Mouse (Mus musculus): ENCODE measurements at regions not wholly inside any gene's neighbourhood (a gene's known extent, or its start where the extent isn't known, plus 50 kb on each side); places are given as distances from the start of the nearest gene placed in this dataset.

DNA sequence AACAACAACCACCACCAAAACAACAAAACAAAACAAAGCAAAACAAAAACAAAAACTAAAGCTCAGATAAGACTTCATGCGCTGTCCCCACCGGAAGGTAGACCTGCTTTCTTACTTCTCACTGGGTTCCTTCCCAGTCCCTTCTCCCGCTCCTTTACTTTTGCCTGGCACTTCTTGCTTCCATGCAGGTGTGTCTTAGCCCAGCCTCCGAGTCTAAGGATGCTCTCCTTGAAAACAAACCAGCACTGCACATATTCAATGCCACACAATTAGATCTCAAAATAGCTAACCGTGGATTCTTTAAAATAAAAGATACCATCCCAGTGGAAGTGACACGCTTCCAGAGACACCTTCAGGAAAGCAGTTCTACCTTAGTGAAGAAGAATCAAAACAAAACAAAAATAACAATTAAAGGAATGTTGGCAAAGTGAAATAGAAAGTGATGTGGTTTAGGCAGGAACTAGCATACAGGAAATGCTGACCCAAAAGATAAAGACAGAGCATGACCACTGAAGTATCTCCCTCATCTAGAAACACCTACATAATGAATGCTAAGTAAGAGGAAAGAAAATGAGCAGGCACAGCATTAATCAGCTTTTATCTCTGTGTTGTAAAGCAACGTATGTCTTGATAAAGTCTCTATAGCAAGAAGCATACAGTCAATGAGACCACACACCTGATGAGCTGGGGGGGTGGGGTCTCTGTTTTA lies 358.5 kb upstream of the Id2 start:
- in situ Hi-C loops (cut with MboI; ENCODE audit: low sequenced_read_pairs in 2 of 2, unreplicated experiment in 2 of 2), result no loop called here
- Histone ChIP-seq H3K4me3 (ENCODE audit: insufficient read depth in 1 of 2, low read depth in 1 of 2, low read length in 2 of 2, poor library complexity in 1 of 2, severe bottlenecking in 1 of 2) (no peak overlapping the region), H3K9ac (ENCODE audit: insufficient read depth, low read depth, low read length, poor library complexity, severe bottlenecking) (no peak overlapping the region), H3K36me3 (ENCODE audit: control insufficient read depth, insufficient read depth, low read length, poor library complexity, severe bottlenecking) (no peaks in the 10 kb centered on the region), H3K9me3 (ENCODE audit: control insufficient read depth, insufficient read depth, low read depth, low read length) (no peaks in the 10 kb centered on the region), H3K4me1 (ENCODE audit: control insufficient read depth in 2 of 2, insufficient read depth in 2 of 2, low read length in 2 of 2, poor library complexity in 1 of 2) (no peaks in the 10 kb centered on the region), H3K27ac (ENCODE audit: insufficient read depth, low read depth, low read length, poor library complexity, severe bottlenecking) (no peak overlapping the region)
- DNase-seq (ENCODE audit: low read depth, low spot score), result no peak
- no peak for TF ChIP-seq ZC3H11A (IDR thresholded peaks at IDR 0.05; ENCODE audit: borderline replicate concordance, low read depth, low read length)
- no peak for TF ChIP-seq ZNF384 (IDR thresholded peaks at IDR 0.05; ENCODE audit: low read depth, low read length)
- TF ChIP-seq HCFC1 (IDR thresholded peaks at IDR 0.05; ENCODE audit: borderline replicate concordance, insufficient read depth, low read length), result no peak
- TF ChIP-seq CHD2 (IDR thresholded peaks at IDR 0.05; ENCODE audit: low read depth, low read length), result no peak
- TF ChIP-seq MAFK (IDR thresholded peaks at IDR 0.05; ENCODE audit: insufficient read depth, low read depth, low read length), result no peak

- TF ChIP-seq MAFK (IDR thresholded peaks at IDR 0.05; ENCODE audit: insufficient read depth, low read depth, low read length) (no peak), HCFC1 (IDR thresholded peaks at IDR 0.05; ENCODE audit: borderline replicate concordance, insufficient read depth, low read length) (no peak), CHD2 (IDR thresholded peaks at IDR 0.05; ENCODE audit: low read depth, low read length) (no peak), ZC3H11A (IDR thresholded peaks at IDR 0.05; ENCODE audit: borderline replicate concordance, low read depth, low read length) (no peak), ZNF384 (IDR thresholded peaks at IDR 0.05; ENCODE audit: low read depth, low read length) (no peak)
- no peaks in the 10 kb centered on the region for H3K9me3 ChIP-seq (ENCODE audit: control insufficient read depth, insufficient read depth, low read depth, low read length)
- H3K4me3 ChIP-seq (ENCODE audit: insufficient read depth in 1 of 2, low read depth in 1 of 2, low read length in 2 of 2, poor library complexity in 1 of 2, severe bottlenecking in 1 of 2), result no peak overlapping the region
- no peaks in the 10 kb centered on the region for H3K4me1 ChIP-seq (ENCODE audit: control insufficient read depth in 2 of 2, insufficient read depth in 2 of 2, low read length in 2 of 2, poor library complexity in 1 of 2)
- H3K27ac ChIP-seq (ENCODE audit: insufficient read depth, low read depth, low read length, poor library complexity, severe bottlenecking), result no peak overlapping the region
- H3K9ac ChIP-seq (ENCODE audit: insufficient read depth, low read depth, low read length, poor library complexity, severe bottlenecking), result no peak overlapping the region
- in situ Hi-C loops (cut with MboI; ENCODE audit: low sequenced_read_pairs in 2 of 2, unreplicated experiment in 2 of 2), result no loop called here
- H3K36me3 ChIP-seq (ENCODE audit: control insufficient read depth, insufficient read depth, low read length, poor library complexity, severe bottlenecking), result no peaks in the 10 kb centered on the region
- DNase-seq (ENCODE audit: low read depth, low spot score), result no peak
Measured at GRCm38 (mm10) chr12:25453356-25453755, 356.4 kb upstream of the Id2 start.

DNA sequence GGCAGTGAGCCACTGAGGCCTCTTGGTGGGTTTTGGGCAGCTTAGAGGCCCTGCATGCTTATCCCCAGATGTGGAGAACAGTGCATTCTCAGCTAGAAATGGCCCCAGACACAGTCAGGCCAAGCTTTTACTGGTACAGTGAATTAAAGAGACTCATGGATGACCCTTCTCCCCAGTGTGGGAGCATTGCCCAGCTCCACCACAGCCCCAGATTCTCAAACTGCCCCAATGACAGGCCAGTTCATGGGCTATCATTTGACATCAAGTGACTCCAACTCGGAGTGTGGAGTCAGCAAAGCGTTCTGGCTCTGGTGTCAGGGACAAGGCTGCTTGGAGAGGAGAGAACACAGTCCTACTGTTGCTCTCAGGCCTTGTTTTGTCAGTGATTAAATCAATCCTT lies 354.2 kb upstream of the Id2 start:
- H3K27ac ChIP-seq (ENCODE audit: insufficient read depth, low read depth, low read length, poor library complexity, severe bottlenecking), result no peak overlapping the region
- H3K4me1 ChIP-seq (ENCODE audit: control insufficient read depth in 2 of 2, insufficient read depth in 2 of 2, low read length in 2 of 2, poor library complexity in 1 of 2), result no peaks in the 10 kb centered on the region
- no peaks in the 10 kb centered on the region for H3K9me3 ChIP-seq (ENCODE audit: control insufficient read depth, insufficient read depth, low read depth, low read length)
- DNase-seq (ENCODE audit: low read depth, low spot score), result no peak
- no peaks in the 10 kb centered on the region for H3K36me3 ChIP-seq (ENCODE audit: control insufficient read depth, insufficient read depth, low read length, poor library complexity, severe bottlenecking)
- H3K9ac ChIP-seq (ENCODE audit: insufficient read depth, low read depth, low read length, poor library complexity, severe bottlenecking), result no peak overlapping the region
- TF ChIP-seq HCFC1 (IDR thresholded peaks at IDR 0.05; ENCODE audit: borderline replicate concordance, insufficient read depth, low read length), result no peak
- no peak for TF ChIP-seq MAFK (IDR thresholded peaks at IDR 0.05; ENCODE audit: insufficient read depth, low read depth, low read length)
- TF ChIP-seq ZC3H11A (IDR thresholded peaks at IDR 0.05; ENCODE audit: borderline replicate concordance, low read depth, low read length), result no peak
- TF ChIP-seq CHD2 (IDR thresholded peaks at IDR 0.05; ENCODE audit: low read depth, low read length), result no peak
- no peak for TF ChIP-seq ZNF384 (IDR thresholded peaks at IDR 0.05; ENCODE audit: low read depth, low read length)
- H3K4me3 ChIP-seq (ENCODE audit: insufficient read depth in 1 of 2, low read depth in 1 of 2, low read length in 2 of 2, poor library complexity in 1 of 2, severe bottlenecking in 1 of 2), result no peak overlapping the region
- in situ Hi-C loops (cut with MboI; ENCODE audit: low sequenced_read_pairs in 2 of 2, unreplicated experiment in 2 of 2), result no loop called here

- in situ Hi-C loops (cut with MboI; ENCODE audit: low sequenced_read_pairs in 2 of 2, unreplicated experiment in 2 of 2), result no loop called here
Measured at GRCm38 (mm10) chr12:25444355-25444754, 347.4 kb upstream of the Id2 start.

More at GRCm38 (mm10) chr12:25444355-25444754, 347.4 kb upstream of the Id2 start:
- Histone ChIP-seq H3K9ac (ENCODE audit: insufficient read depth, low read depth, low read length, poor library complexity, severe bottlenecking) (no peak overlapping the region), H3K36me3 (ENCODE audit: control insufficient read depth, insufficient read depth, low read length, poor library complexity, severe bottlenecking) (no peaks in the 10 kb centered on the region), H3K4me3 (ENCODE audit: insufficient read depth in 1 of 2, low read depth in 1 of 2, low read length in 2 of 2, poor library complexity in 1 of 2, severe bottlenecking in 1 of 2) (no peak overlapping the region), H3K4me1 (ENCODE audit: control insufficient read depth in 2 of 2, insufficient read depth in 2 of 2, low read length in 2 of 2, poor library complexity in 1 of 2) (no peaks in the 10 kb centered on the region), H3K27ac (ENCODE audit: insufficient read depth, low read depth, low read length, poor library complexity, severe bottlenecking) (no peak overlapping the region), H3K9me3 (ENCODE audit: control insufficient read depth, insufficient read depth, low read depth, low read length) (no peaks in the 10 kb centered on the region)
- no peak for DNase-seq (ENCODE audit: low read depth, low spot score)
- no peak for TF ChIP-seq ZNF384 (IDR thresholded peaks at IDR 0.05; ENCODE audit: low read depth, low read length)
- TF ChIP-seq CHD2 (IDR thresholded peaks at IDR 0.05; ENCODE audit: low read depth, low read length), result no peak
- TF ChIP-seq HCFC1 (IDR thresholded peaks at IDR 0.05; ENCODE audit: borderline replicate concordance, insufficient read depth, low read length), result no peak
- TF ChIP-seq MAFK (IDR thresholded peaks at IDR 0.05; ENCODE audit: insufficient read depth, low read depth, low read length), result no peak
- no peak for TF ChIP-seq ZC3H11A (IDR thresholded peaks at IDR 0.05; ENCODE audit: borderline replicate concordance, low read depth, low read length)
